Mouse (Mus musculus): ENCODE results near the gene Ccdc148.

GRCm38 (mm10) chr2:59054339-59054738 is 106.1 kb downstream of the Ccdc148 start:
- TF ChIP-seq POLR2A (IDR thresholded peaks at IDR 0.05; ENCODE audit: control insufficient read depth in 1 of 2, insufficient read depth in 1 of 2, low read depth in 1 of 2, low read length in 2 of 2, poor library complexity in 1 of 2), result no peak
- no peak for TF ChIP-seq EP300 (IDR thresholded peaks at IDR 0.05; ENCODE audit: low read depth in 1 of 2, low read length in 2 of 2)
- no peak for TF ChIP-seq CTCF (IDR thresholded peaks at IDR 0.05 in 2 of 3, conservative IDR thresholded peaks at IDR 0.05 in 1 of 3; ENCODE audit: control insufficient read depth in 1 of 3, insufficient read depth in 1 of 3, low read depth in 2 of 3, low read length in 3 of 3, poor library complexity in 1 of 3, severe bottlenecking in 1 of 3)
- no peak for TF ChIP-seq RAD21 (IDR thresholded peaks at IDR 0.05; ENCODE audit: low read depth, low read length)
- TF ChIP-seq KAT2A (conservative IDR thresholded peaks at IDR 0.05; ENCODE audit: low read depth, low read length), result no peak
- no peak for TF ChIP-seq MYC (IDR thresholded peaks at IDR 0.05; ENCODE audit: low read depth, low read length)
- TF ChIP-seq E2F4 (IDR thresholded peaks at IDR 0.05; ENCODE audit: borderline replicate concordance, low read depth, low read length), result no peak
- TF ChIP-seq POLR2AphosphoS2 (IDR thresholded peaks at IDR 0.05; ENCODE audit: low read length), result no peak

Measured in MEL (cell line).